Mouse (Mus musculus) natural killer cell, adult 2 months (primary cell): ENCODE data around the gene BC025920.

Source experiments
- DNase-seq, 2 experiments: peaks; one replicate each; pipeline ENCODE4 v3.0.0; 2022; ENCODE audit warnings: low spot score in 2 of 2

Gene BC025920

GRCm38 (mm10) chr10:81574081-81575056 lies 31.7 kb upstream of the BC025920 start, which contains the start of gene Tle2:
Tle2 (plus strand) TSS chr10:81574561.
- DNase-seq = no peak

- DNase-seq = no peak
Observed at GRCm38 (mm10) chr10:81575208-81575631, 30.9 kb upstream of the BC025920 start.

- DNase-seq = no peak
Observed at GRCm38 (mm10) chr10:81575695-81576094, 30.4 kb upstream of the BC025920 start.

- peak in 1 of 2 experiments; percentile 25 for DNase-seq
Observed at GRCm38 (mm10) chr10:81579967-81580366, 26.1 kb upstream of the BC025920 start.

- peak; percentile 56 to 57 for DNase-seq
Observed at GRCm38 (mm10) chr10:81580441-81581070, 25.5 kb upstream of the BC025920 start.

- DNase-seq = no peak
Observed at GRCm38 (mm10) chr10:81583347-81583746, 22.7 kb upstream of the BC025920 start.

- DNase-seq = no peak
Observed at GRCm38 (mm10) chr10:81588739-81589138, 17.3 kb upstream of the BC025920 start.

- DNase-seq = no peak
Observed at GRCm38 (mm10) chr10:81591846-81592245, 14.2 kb upstream of the BC025920 start.

GRCm38 (mm10) chr10:81592631-81593030 lies 13.4 kb upstream of the BC025920 start:
- DNase-seq = no peak

- no peak for DNase-seq
Observed at GRCm38 (mm10) chr10:81593223-81593622, 12.8 kb upstream of the BC025920 start.

- no peak for DNase-seq
Observed at GRCm38 (mm10) chr10:81593935-81594334, 12.1 kb upstream of the BC025920 start.

- no peak for DNase-seq
Observed at GRCm38 (mm10) chr10:81595599-81595998, 10.5 kb upstream of the BC025920 start.

GRCm38 (mm10) chr10:81596611-81597010 lies 9.5 kb upstream of the BC025920 start:
- no peak for DNase-seq

- DNase-seq = no peak
Observed at GRCm38 (mm10) chr10:81597137-81597950, 8.7 kb upstream of the BC025920 start.

- no peak for DNase-seq
Observed at GRCm38 (mm10) chr10:81598342-81598741, 7.7 kb upstream of the BC025920 start.

GRCm38 (mm10) chr10:81598871-81599270 lies 7.2 kb upstream of the BC025920 start:
- DNase-seq = no peak

- DNase-seq = no peak
Observed at GRCm38 (mm10) chr10:81599630-81600029, 6.4 kb upstream of the BC025920 start.

GRCm38 (mm10) chr10:81600096-81600495 lies 6.0 kb upstream of the BC025920 start:
- DNase-seq = no peak

GRCm38 (mm10) chr10:81600738-81601203 lies 5.3 kb upstream of the BC025920 start, which contains the start of gene Tle6:
Tle6 (minus strand) TSS chr10:81601073.
- peak; percentile 75 to 88 for DNase-seq

- DNase-seq = no peak
Observed at GRCm38 (mm10) chr10:81601396-81601905, 4.6 kb upstream of the BC025920 start.

- DNase-seq = peak; percentile 51 to 53
Observed at GRCm38 (mm10) chr10:81602741-81603151, 3.3 kb upstream of the BC025920 start.
